Mouse (Mus musculus): ENCODE results near the gene Blcap. TPM values are rescaled to one million over a fixed set of nuclear protein-coding genes. Genes with fewer than 3 reads are reported as not detected.
"Not testable (repeated sequence)": the region's sequence is repeated elsewhere in the genome, so short reads cannot be mapped to it uniquely, and the experiment has no call there.

Gene Blcap
- 10 to 100 TPM; 15.8 to 16.7 TPM for total RNA-seq (2021)
- long read RNA-seq, experiment 1, transcript Blcap-202 (2 exons, 2,056 nt) = major isoform, 46 of 49 reads
- long read RNA-seq, experiment 1, partial matches to known transcripts = 0 of 49 reads
- long read RNA-seq, experiment 1, other reads (novel, unspliced or antisense) = 3 of 49 reads
- long read RNA-seq, experiment 2, transcript Blcap-202 (2 exons, 2,056 nt) = major isoform, 40 of 45 reads
- long read RNA-seq, experiment 2, partial matches to known transcripts = 0 of 45 reads
- long read RNA-seq, experiment 2, other reads (novel, unspliced or antisense) = 3 of 45 reads

DNA sequence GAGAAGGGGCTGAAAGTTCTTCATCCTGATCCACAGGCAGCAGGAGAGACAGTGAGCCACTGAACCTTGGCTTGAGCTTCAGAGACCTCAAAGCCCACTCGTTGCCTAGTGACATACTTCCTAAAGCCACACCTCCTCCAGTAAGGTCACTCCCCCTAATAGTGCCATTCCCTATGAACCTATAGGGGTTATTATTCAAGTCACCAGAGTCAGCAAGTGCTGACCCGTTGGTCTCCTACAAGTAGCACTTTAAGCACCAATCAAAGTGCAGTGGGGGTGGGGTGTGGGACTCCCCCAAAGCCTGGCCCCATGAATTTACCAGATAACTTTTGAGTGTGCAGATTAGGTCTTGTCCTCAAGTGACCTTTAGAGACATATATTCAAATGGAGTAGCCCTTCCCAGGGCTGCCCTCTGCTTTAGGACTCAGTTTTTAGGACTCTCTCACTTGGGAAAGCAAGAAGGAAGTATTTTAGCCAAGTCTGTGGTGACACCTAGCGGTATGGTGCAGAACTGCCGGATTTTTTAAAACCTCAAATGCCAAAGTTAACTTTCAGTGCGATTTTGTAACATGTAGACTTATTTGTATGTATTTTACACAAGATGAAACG lies at the start of gene Blcap:
Gene Blcap, minus strand, starts transcription at position 51 of the 609 bp plus-strand sequence.
- intact Hi-C loops (cut with DNase I; ENCODE audit: low total_unique reads) = loop anchor here (2.0 to 5.0 kb wide), 3 partner anchors 94 to 229 kb away; no protein-coding TSS in a partner anchor
- DNase-seq = no peak

DNA sequence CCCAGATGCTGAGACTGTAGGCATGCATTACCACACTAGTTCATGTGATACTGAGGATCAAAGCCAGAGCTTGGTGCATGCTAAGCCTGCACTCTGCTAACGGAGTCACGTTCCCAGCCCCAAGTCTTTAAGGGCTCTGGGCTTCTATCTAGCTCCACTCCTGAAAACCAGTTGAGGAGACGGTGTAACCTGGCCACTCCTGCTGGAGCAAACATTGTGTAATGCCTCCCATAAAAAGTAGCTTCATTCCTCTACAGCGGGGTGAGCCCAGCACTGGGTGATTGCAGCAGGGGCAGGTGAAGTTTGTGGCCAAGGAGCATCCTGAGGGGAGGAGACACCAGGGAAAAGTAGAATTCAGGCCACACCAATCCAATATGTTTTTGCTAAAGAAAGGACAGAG lies 47.3 kb upstream of the Blcap start:
- intact Hi-C loops (cut with DNase I; ENCODE audit: low total_unique reads) = no loop called here
- DNase-seq = no peak

DNA sequence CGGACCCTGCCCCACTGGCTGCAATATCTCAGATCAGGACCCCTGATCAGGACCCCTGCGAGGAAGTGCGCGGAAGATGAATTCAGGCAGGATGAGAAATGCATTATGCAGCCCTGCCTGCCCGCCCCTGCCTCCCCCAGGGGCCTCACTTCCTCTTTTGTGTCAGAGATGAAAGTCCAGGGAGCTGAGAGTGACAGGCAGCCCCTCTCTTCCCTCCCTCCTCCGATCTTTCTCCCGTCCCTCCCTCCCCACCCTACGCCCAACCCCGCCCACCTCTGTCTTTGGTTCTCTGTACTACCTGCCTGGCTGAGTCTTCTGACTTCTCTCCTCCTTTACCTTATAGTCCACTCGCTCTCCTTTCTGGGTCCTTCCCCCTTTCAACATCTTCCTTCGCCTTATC lies 42.9 kb upstream of the Blcap start:
- DNase-seq = no peak
- intact Hi-C loops (cut with DNase I; ENCODE audit: low total_unique reads) = no loop called here

DNA sequence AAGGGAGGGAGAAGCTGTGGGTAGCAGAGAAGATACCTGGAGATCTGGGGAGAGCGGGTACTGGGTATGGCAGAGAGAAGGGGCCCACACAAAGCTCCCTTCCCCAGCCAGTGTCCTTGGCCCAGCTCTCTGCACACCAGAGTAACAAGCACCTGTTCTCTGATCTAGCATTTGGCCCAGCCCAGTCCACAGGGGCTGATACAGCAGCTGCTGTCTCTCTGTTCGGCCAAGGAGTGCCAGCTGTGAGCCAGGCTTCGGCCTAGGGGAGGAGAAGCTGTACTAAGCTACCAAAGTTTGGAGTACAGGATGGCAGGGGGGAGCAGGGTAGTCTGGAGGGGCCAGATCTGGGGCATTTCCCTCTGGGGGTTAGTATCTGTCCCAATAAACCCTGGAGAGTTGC lies 40.7 kb upstream of the Blcap start:
- intact Hi-C loops (cut with DNase I; ENCODE audit: low total_unique reads) = no loop called here
- DNase-seq = peak; percentile 40

DNA sequence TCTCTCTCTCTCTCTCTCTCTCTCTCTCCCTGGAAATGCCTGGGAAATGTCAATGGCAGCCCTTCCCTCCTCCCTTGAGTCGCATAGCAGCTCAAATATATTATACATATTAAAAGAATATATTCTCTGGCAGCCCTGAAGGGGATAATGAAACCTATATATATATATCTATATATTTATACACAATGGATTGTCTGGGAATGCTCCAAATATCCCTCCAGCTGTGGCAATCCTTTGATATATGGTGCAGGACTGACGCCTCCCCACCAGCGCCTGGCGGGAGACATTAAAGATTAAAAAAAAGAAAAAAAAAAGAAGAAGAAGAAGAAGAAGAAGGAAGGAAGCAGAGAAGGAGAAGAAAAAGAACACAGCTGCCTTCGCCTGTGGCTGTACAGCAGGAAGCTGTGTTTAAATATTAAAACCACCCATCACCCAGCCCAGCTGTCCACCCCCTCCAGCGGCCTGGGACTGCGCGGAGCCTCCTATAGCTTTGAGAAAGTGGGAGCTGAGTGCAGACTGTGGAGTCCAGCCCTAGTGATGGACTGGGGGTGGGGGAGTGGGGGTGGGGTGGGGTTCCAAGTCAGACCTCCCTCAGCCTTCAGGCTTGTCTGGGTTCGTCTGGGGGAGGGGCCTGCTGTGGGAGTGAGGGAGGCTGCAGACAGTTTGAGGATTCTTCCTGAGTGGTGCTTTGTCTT lies 36.6 kb upstream of the Blcap start:
- intact Hi-C loops (cut with DNase I; ENCODE audit: low total_unique reads) = loop anchor here (10.0 kb wide), 1 partner anchor 597 kb away; no protein-coding TSS in a partner anchor
- DNase-seq = no peak

DNA sequence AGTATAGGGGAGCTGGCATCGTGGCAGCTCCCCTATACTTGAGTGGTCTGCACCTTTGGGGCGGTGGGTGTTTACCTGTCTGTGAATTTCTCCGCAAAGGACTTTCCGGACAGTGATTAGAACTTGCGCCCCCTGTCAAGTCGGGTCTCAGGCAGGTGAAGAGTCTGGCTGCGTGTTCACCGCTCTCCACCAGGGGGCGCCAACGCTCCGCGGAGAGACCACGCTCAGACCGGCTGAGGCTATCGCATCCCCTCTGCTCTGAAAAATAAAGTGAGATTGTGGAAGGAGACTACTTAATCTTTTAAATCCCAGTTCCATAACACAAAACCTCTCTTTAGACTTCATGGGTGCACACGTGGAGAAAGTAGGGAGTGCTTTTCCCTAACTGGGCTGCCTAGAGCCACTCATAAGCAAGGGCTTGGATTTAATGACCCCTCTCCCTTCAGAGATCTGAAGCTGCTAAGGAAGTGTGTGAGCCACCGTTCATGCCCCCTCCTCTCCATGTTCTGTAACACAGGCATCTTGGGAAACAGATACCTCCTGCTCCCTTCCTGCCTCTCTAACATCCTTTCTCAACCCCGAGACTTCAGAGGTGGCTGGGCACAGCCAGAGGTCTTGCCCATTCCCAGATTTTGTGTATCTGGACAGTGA lies 34.1 kb upstream of the Blcap start:
- intact Hi-C loops (cut with DNase I; ENCODE audit: low total_unique reads) = loop anchor here (10.0 kb wide), 1 partner anchor 600 kb away; no protein-coding TSS in a partner anchor
- DNase-seq = peak; percentile 71

DNA sequence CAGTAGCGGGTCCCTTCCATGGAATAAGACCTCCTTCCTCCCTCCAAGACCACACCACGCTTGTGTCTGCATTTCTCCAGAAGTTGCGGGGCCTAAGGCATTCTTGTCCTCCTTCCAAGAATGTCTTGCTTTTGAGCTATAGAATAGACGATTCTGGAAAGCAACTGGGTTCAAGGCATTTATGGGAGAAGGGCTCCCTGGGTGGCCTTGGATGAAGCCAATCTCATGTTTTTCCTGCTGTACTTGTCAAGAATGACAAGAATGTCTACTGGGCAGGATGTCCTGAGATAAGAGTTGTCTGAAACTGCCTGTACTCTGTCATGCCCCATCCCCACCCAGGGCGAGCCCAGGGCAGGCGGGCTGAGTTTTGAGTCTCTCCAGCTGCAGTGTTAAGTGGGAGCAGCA lies 30.4 kb upstream of the Blcap start:
- no peak for DNase-seq
- intact Hi-C loops (cut with DNase I; ENCODE audit: low total_unique reads) = loop anchor here (10.0 kb wide), 1 partner anchor 603 kb away; no protein-coding TSS in a partner anchor

DNA sequence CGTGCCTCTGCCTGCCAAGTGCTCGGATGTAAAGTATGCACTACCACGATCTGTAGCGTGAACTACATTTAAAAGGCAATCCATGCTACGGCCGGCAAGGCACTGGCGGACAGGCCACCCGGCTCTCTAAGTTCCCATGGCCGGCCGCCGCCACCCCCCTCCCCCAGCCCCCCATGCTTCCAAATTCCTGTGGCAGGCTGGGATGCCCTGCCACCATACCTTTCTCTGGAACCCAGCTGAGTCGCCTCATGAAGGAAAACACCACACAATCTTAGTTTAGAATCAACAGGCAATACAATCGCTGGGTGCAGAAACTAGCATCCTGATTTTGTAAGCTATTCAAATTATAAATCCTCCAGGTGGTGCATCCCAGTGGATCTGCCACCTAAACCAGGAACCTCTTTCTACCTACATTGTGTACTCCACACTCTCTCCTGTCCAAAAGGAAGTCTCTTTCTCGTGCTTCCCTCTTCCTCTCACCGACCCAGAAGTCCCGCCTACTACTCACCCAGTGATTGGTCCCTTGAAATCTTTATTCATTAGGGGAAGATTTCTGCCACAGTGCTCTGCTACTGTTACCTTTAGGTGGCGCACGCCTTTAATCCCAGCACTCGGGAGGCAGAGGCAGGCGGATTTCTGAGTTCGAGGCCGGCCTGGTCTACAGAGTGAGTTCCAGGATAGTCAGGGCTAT lies 25.9 kb upstream of the Blcap start:
- DNase-seq = no peak
- intact Hi-C loops (cut with DNase I; ENCODE audit: low total_unique reads) = no loop called here

DNA sequence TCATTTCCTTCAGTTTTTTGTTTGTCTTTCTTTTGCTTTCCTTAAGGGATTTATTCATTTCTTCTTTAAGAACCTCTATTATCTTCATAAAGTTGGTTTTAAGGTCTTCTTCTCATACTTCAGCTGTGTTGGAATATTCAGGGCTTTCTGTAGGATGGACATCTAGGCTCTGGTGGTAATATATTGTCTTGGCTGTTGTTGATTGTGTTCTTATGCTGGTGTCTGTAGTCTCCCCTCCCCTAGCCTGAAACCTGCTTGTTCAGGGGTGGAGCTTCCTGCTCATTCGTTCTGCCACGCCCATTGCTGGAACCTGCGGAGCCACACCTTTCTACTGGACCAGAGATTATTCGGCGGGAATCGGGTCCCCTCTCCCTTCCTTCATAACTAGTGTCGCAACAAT lies 14.3 kb upstream of the Blcap start:
- intact Hi-C loops (cut with DNase I; ENCODE audit: low total_unique reads); DNase-seq: not testable (repeated sequence)

DNA sequence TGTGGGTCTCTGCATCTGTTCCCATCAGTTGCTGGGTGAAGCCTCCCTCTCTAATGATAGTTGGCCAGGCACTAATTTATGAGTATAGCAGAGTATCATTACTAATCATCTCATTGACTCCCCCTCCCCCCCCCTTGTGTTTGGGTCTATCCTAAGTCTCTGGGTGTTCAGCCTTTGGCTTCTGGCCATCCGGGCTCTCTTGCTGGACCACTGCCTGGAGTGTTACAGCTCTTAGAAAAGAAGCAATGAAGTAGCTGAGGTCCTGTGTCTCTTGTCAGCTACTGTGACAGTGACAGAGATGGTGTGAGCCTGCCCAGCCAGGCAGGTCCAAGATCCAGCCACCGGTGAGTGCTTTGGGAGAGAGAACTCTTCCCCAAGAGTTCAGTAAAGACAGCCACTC lies 1.7 kb upstream of the Blcap start:
- DNase-seq = no peak
- intact Hi-C loops (cut with DNase I; ENCODE audit: low total_unique reads) = loop anchor here (2.0 to 5.0 kb wide), 3 partner anchors 95 to 280 kb away; no protein-coding TSS in a partner anchor

DNA sequence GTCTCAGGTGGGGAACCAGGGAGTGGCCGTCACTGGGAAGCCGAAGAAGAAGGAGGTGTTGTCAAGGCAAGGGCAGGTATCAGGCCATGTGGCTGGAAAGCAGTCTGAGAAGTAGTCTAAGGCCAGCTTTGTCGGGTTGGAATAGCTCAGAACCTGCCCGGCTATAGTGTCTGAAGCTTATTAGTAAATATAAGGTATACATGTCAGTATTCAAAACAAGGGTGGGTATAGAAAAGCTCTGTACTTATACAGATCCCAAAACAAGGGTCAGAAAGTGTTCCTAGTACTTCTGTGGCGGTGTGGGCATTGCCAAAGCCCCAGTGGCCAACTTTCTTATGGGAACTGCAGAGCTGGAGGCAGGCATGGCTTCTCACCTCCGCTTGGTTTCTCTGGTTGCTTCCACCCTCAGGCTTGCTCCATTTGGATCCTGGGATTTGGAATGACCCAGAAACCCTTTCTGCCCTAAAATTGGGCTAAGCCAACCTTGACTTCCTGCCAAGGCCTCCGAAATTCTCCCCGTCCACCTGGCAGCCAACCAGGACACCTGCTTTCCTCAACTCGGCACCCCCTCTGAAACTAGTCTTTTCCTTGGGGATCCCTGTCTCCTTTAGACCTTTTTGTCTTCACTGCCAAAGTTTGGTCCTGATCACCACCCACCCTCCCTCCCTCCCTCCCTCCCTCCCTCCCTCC lies 1.1 kb downstream of the Blcap start:
- intact Hi-C loops (cut with DNase I; ENCODE audit: low total_unique reads) = loop anchor here (2.0 to 5.0 kb wide), 3 partner anchors 93 to 228 kb away; no protein-coding TSS in a partner anchor

DNA sequence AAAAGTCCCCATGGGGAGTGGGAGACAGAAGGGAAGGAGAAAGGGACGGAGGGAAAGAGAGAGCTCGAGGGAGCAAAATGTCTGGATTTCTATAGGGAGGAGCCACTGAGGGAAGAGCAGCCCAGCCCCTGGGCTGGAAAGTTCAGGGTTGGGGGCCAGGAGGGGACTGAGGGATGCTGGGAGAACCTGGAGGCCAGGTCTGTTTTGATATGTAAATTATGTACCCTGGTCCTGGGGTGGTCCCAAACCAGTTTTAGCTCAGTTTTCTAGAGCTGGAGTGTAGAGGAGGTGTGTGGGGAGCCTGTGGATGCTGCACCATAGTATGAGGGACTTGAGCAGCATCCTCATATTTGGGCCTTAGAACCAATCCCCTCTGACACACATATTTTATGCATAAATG lies 2.2 kb downstream of the Blcap start:
- intact Hi-C loops (cut with DNase I; ENCODE audit: low total_unique reads) = no loop called here
- DNase-seq = no peak

More for the DNA sequence above, 1.1 kb downstream of the Blcap start:
- no peak for DNase-seq

DNA sequence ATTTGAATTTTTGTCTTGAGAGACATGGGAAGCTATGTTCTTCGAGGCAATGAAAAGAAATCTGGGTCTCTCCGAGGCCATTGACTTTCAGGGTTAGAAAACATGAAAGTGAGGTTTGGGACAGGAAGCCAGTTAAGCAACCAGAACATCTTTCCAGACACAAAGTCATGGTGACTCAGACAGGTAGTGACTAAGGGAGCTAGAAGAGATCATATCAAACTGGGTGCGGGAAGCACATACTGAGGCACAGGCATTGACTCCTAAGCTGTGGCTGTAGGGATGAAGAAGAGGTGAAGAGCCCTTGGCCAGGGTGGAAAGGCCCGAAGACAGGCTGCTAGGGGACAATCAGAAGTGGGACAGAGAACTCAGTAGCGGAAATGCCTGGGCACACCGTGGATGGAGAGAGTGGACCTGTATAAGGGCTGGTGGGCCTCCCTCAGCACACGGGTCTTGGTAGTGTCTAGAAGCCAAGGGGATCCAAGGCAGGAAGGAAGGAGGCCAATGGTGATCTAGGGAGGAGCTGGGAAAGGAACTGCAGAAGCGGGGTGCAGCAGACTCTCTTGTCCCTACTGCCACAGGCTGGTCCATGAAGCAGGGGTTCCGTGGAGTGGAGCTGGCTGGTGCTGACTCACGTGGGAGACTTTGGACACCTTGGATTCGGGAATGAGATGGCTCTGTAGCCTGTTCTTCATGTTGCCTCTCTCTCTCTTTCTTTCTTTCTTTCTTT lies 3.7 kb downstream of the Blcap start:
- intact Hi-C loops (cut with DNase I; ENCODE audit: low total_unique reads) = no loop called here
- no peak for DNase-seq

DNA sequence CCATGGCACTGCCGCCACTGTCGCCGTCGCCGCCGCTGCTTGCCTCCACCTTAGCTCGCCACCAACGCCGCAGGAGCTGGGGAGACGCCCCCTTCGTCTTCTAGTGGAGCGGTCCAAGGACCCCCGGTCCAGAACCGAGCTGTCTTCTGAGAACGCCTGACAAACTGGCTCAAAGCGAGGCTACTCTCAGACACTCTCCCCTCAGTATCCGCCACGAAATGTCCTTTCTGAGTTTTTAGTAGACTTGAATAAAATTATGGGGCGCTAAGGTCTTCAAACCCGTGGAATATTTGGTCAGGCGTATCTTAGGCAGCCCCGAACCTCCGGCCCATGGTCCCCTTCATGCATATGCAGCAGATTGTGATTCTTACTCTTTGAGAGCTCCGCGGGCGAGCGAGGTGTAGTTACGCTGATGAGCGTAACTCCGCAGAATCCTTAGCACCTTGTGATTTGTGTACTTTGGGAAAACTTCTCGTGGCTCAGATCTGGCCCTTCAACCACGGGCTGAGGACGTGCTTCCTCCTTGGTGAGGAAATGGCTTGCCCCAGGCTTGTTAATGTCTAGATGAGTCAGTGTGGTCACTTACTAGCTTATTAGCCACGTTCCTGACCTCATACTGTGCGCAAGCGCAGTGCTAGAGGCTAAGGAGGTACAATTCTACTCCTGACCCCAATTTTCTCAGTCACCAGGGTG lies 4.7 kb downstream of the Blcap start:
- intact Hi-C loops (cut with DNase I; ENCODE audit: low total_unique reads) = no loop called here
- peak; percentile 85 for DNase-seq

DNA sequence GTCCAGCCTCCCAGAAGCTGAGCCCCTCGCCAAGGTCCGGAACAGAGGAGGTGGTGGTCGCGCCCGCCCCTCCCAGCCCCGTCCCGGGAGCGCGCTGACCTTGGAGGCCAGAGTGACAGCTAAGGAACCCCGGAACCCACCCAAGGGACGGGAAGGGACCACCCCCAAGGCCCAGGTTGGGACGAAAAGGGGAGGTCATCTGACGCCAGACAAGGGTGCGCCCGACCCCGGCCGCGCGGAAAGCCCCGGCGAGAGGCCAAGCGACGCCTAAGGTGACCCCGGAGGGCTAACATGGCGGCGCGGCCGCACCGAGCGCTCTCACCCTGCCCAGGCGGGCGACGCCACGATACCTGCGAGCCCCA lies 5.2 kb downstream of the Blcap start:
- no peak for DNase-seq
- intact Hi-C loops (cut with DNase I; ENCODE audit: low total_unique reads) = no loop called here

DNA sequence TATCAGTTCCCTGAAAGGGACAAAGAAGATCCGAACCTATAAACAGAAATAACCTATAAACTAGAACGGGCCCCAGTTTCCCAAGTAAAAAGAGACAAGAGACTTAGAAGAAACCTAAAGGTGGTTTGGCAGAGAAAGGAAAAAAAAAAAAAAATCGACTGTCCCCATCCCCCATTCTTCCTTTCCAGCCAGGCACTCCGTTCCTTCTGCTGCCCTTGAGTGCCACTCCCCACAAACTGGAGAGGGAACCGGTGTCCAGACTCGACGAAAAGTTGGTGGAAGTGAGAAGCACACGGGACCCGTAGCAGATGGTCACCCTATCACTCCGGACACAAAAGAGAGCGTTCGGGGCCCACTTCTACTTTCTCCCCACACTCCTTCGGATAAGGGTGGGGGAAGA lies 5.6 kb downstream of the Blcap start:
- DNase-seq = no peak

DNA sequence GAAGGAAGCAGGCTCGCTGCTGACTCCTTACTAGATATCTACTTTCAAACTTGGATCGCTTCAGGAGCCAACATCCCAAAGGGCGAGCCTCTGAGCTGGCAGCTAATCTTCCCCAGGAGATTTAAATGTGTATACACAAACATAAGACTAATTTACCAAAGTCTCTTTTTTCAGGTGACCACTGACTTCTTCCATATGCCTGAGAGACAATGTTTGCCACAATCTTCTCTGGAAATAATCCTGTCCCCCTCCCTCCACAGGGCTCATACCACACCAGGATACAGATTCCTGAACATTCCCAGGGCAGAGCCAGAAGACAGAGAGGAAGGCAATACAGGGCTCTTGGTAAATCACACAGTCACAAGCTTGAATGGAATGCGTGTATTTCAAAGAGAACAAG lies 6.4 kb downstream of the Blcap start:
- DNase-seq = no peak
- intact Hi-C loops (cut with DNase I; ENCODE audit: low total_unique reads) = no loop called here

More for the DNA sequence above, 5.6 kb downstream of the Blcap start:
- intact Hi-C loops (cut with DNase I; ENCODE audit: low total_unique reads) = no loop called here

DNA sequence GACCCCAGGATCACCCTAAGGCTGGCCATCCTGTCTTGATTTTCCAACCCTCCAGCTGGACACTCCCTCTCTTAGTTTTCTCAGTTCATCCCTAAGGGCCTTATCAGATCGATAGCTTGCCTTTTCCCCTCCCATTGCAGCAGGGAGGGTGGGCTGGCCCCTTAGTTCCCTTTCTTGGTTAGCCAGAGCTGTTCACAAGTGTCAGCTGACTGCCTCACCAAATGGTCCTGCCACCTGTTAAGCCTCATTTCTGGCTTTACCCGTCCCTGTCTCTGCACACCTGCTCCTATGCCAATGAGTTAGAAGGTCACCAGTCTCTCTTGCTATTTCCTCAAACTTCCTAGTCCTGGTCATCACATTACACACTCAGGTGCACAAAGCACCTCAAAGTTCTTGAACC lies 8.0 kb downstream of the Blcap start:
- DNase-seq = no peak
- intact Hi-C loops (cut with DNase I; ENCODE audit: low total_unique reads) = no loop called here
